15 mouse cellular contexts compared by ENCODE assay signal in the genomic region with DNA sequence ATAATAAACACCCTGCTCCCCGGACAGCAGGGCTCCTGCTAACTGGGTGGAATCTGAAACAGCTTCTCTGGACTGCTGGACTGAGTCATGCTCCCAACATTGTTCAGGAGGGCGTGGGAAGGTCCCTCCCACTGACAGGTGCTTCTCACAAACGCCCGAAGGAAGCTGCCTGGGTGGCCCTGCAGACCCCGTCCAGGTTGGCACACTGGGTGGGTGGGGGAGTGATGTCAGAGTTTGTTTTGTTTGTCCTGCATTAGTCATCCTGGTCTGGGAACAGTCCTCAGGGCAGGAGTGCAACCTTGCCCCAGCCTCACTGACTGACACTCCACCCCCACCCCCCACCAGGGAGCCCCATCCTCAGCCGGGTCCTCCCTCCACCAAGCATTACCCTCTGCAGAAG.
DNase-seq lines count a peak whose midpoint lies in the region; ATAC-seq lines count a peak whose summit lies in the region.
"Had no signal": no experiment of that assay in that cellular context is flagged by ENCODE, and none has a peak within 500 bp of the region (broad histone marks: within the 10 kb centered on the region; RNA-seq: fewer than 3 reads in every experiment).

No protein-coding gene starts in this region.

- H3K4me2 ChIP-seq in kidney, embryonic 15.5 days = no peak overlapping the region
- no peak overlapping the region for H3K4me2 ChIP-seq in intestine, embryonic 14.5 days (ENCODE audit: low read length)
- H3K4me2 ChIP-seq: embryonic facial prominence, embryonic 15.5 days; neural tube, embryonic 15.5 days had no signal

- no peaks in the 10 kb centered on the region for H3K36me3 ChIP-seq in kidney, embryonic 15.5 days
- H3K36me3 ChIP-seq in intestine, embryonic 14.5 days (ENCODE audit: control insufficient read depth, insufficient read depth, low read length) = no peaks in the 10 kb centered on the region
- H3K36me3 ChIP-seq: embryonic facial prominence, embryonic 15.5 days; hindbrain, embryonic 10.5 days; neural tube, embryonic 15.5 days had no signal

- H3K27ac ChIP-seq in kidney, embryonic 15.5 days = no peak overlapping the region
- no peak overlapping the region for H3K27ac ChIP-seq in intestine, embryonic 14.5 days (ENCODE audit: low read depth)
- H3K27ac ChIP-seq: embryonic facial prominence, embryonic 15.5 days; hindbrain, embryonic 10.5 days had no signal

- peak; percentile 53 for ATAC-seq in kidney, embryonic 15.5 days (replicated peaks; ENCODE audit: low FRiP score)
- ATAC-seq in intestine, embryonic 14.5 days (replicated peaks; ENCODE audit: low FRiP score, low TSS enrichment, low read depth) = peak; percentile 63
- ATAC-seq: forebrain, embryonic 14.5 days had no signal

- WGBS in kidney, embryonic 15.5 days = 29% methylated on average over 6 of the region's 6 CpGs
- WGBS in intestine, embryonic 14.5 days = 22% methylated on average over 6 of the region's 6 CpGs

- H3K4me1 ChIP-seq in kidney, embryonic 15.5 days = peaks cover 14% of the 10 kb centered on the region; the same call in 1 of the 2 replicates
- H3K4me1 ChIP-seq in intestine, embryonic 14.5 days (replicated peaks; ENCODE audit: control insufficient read depth, insufficient read depth, low read length) = 0 out of 2 replicates have a peak, but pooled peaks cover 2% of the 10 kb centered on the region
- H3K4me1 ChIP-seq: embryonic facial prominence, embryonic 15.5 days; hindbrain, embryonic 10.5 days had no signal

- no peak for DNase-seq in kidney, postnatal 14 days
- DNase-seq in 3134 (ENCODE audit: extremely low read depth, insufficient read length, low spot score) (peak; percentile 45), 3T3-L1 (ENCODE audit: low read depth, low spot score) (peak; percentile 37)
- no peak for DNase-seq in intestine, embryonic 14.5 days (ENCODE audit: low spot score)
- no peak for DNase-seq in retina, postnatal 1 day
- no peak for DNase-seq in cerebellum, adult 9-11 months
- DNase-seq: adrenal gland, adult 2 months; cerebellum, postnatal 36 days; gastrocnemius, postnatal 25 days; kidney, adult 8-10 months had no signal

- H3K9me3 ChIP-seq in kidney, embryonic 15.5 days (replicated peaks) = no peaks in the 10 kb centered on the region
- no peaks in the 10 kb centered on the region for H3K9me3 ChIP-seq in intestine, embryonic 14.5 days (ENCODE audit: control insufficient read depth, low read length)
- H3K9me3 ChIP-seq: embryonic facial prominence, embryonic 15.5 days; hindbrain, embryonic 10.5 days; neural tube, embryonic 15.5 days had no signal

- H3K4me3 ChIP-seq in kidney, embryonic 15.5 days (replicated peaks) = no peak overlapping the region
- H3K4me3 ChIP-seq in intestine, embryonic 14.5 days (ENCODE audit: low read depth, low read length) = no peak overlapping the region
- H3K4me3 ChIP-seq: embryonic facial prominence, embryonic 15.5 days; hindbrain, embryonic 10.5 days; neural tube, embryonic 15.5 days had no signal

- H3K9ac ChIP-seq in kidney, embryonic 15.5 days = no peak overlapping the region
- H3K9ac ChIP-seq in intestine, embryonic 14.5 days (ENCODE audit: low read length) = no peak overlapping the region
- H3K9ac ChIP-seq: embryonic facial prominence, embryonic 15.5 days; neural tube, embryonic 15.5 days had no signal

- H3K27me3 ChIP-seq in kidney, embryonic 15.5 days = no peaks in the 10 kb centered on the region
- no peaks in the 10 kb centered on the region for H3K27me3 ChIP-seq in intestine, embryonic 14.5 days (replicated peaks; ENCODE audit: control insufficient read depth, insufficient read depth, low read length)
- H3K27me3 ChIP-seq: embryonic facial prominence, embryonic 15.5 days; neural tube, embryonic 15.5 days had no signal

Comparison
In these comparisons a context has a peak if more than half of its experiments do, and no peak if none do; other contexts are left out.
1. DNase-seq: peak in 3134 (single experiment) and 3T3-L1 (single experiment); none in kidney, postnatal 14 days (single experiment), intestine, embryonic 14.5 days (single experiment), retina, postnatal 1 day (single experiment) and cerebellum, adult 9-11 months (single experiment).